In the genomic region with DNA sequence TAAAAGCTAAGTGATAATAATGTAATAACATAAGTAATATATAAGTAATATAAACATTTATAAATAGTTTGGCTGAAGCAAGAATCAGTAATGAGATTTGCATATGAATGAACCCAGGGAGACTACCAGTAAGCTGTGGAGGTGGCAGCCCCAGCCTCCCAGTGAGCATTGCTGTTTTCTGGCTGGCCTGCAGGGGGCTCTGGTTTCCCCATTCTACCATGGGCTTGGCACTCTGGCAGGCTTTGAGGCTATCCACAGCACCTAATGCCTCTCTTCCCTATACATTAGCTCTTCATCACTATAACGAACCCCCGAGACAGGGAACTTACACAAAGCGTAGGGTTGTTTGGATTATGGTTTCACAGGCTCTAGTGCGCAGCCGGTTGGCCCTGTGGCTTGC, we compare ENCODE assay signal across 8 mouse cellular contexts. TPM values are rescaled to one million over a fixed set of nuclear protein-coding genes. Genes with fewer than 3 reads are reported as not detected.
A peak's percentile ranks its signal among the peaks of the same experiment; 100 is the strongest.
DNase-seq lines count a peak whose midpoint lies in the region; ATAC-seq and TF ChIP-seq lines count a peak whose summit lies in the region.

No protein-coding gene starts in this region.

- no peaks in the 10 kb centered on the region for H3K27me3 ChIP-seq in embryonic facial prominence, embryonic 11.5 days (ENCODE audit: control insufficient read depth, insufficient read depth, low read length)
- peaks cover 21% of the 10 kb centered on the region for H3K27me3 ChIP-seq in embryonic facial prominence, embryonic 10.5 days (replicated peaks; ENCODE audit: low read depth, poor library complexity, severe bottlenecking)
- H3K27me3 ChIP-seq in liver, embryonic 11.5 days (replicated peaks; ENCODE audit: control insufficient read depth, insufficient read depth, low read length) = peaks cover 2% of the 10 kb centered on the region; the same call in 1 of the 2 replicates
- no peaks in the 10 kb centered on the region for H3K27me3 ChIP-seq in lung, postnatal 0 days (replicated peaks; ENCODE audit: insufficient read depth, low read length)

- no peak for ATAC-seq in embryonic facial prominence, embryonic 11.5 days (replicated peaks; ENCODE audit: insufficient number of reproducible peaks, low FRiP score, low TSS enrichment, low read depth)
- no peak for ATAC-seq in liver, embryonic 11.5 days (replicated peaks; ENCODE audit: low FRiP score)
- no peak for ATAC-seq in lung, postnatal 0 days
- ATAC-seq in erythroid progenitor cell, adult 5-6 weeks (replicated peaks; ENCODE audit: low FRiP score, poor library complexity, severe bottlenecking) = no peak

- H3K27ac ChIP-seq in embryonic facial prominence, embryonic 11.5 days (replicated peaks; ENCODE audit: low read depth, low read length) = no peak overlapping the region
- no peak overlapping the region for H3K27ac ChIP-seq in embryonic facial prominence, embryonic 10.5 days (replicated peaks)
- no peak overlapping the region for H3K27ac ChIP-seq in liver, embryonic 11.5 days (ENCODE audit: low read depth, low read length)
- no peak overlapping the region for H3K27ac ChIP-seq in lung, postnatal 0 days (ENCODE audit: low read length)

- H3K9me3 ChIP-seq in embryonic facial prominence, embryonic 11.5 days (replicated peaks; ENCODE audit: control insufficient read depth, low read length) = no peaks in the 10 kb centered on the region
- no peaks in the 10 kb centered on the region for H3K9me3 ChIP-seq in embryonic facial prominence, embryonic 10.5 days
- H3K9me3 ChIP-seq in liver, embryonic 11.5 days (ENCODE audit: control insufficient read depth, low read length) = no peaks in the 10 kb centered on the region
- no peaks in the 10 kb centered on the region for H3K9me3 ChIP-seq in lung, postnatal 0 days (ENCODE audit: low read length)

- DNase-seq in embryonic facial prominence, embryonic 11.5 days (ENCODE audit: low spot score) = peak; percentile 34
- DNase-seq in embryonic facial prominence, embryonic 10.5 days (ENCODE audit: low spot score) = no peak
- peak; percentile 47 for DNase-seq in liver
- no peak for DNase-seq in liver, embryonic 11.5 days (ENCODE audit: low spot score)
- peak; percentile 15 for DNase-seq in adrenal gland, adult 2 months
- no peak for DNase-seq in lung, postnatal 0 days (ENCODE audit: low spot score)
- no peak for DNase-seq in cerebellum, adult 9-11 months

- H3K4me3 ChIP-seq in embryonic facial prominence, embryonic 11.5 days (ENCODE audit: low read depth, low read length) = no peak overlapping the region
- H3K4me3 ChIP-seq in embryonic facial prominence, embryonic 10.5 days = no peak overlapping the region
- no peak overlapping the region for H3K4me3 ChIP-seq in liver, embryonic 11.5 days (ENCODE audit: low read depth, low read length)
- H3K4me3 ChIP-seq in lung, postnatal 0 days (ENCODE audit: low read depth, low read length) = no peak overlapping the region

- TF ChIP-seq EP300 in lung, postnatal 0 days (IDR thresholded peaks at IDR 0.05) = no peak

- peak; percentile 55 for TF ChIP-seq CTCF in lung, postnatal 0 days (IDR thresholded peaks at IDR 0.05)

- no peak overlapping the region for H3K4me2 ChIP-seq in embryonic facial prominence, embryonic 11.5 days (ENCODE audit: low read depth, low read length)
- H3K4me2 ChIP-seq in liver, embryonic 11.5 days = no peak overlapping the region
- no peak overlapping the region for H3K4me2 ChIP-seq in lung, postnatal 0 days (replicated peaks; ENCODE audit: low read depth, low read length)

- 72% methylated on average over 5 of the region's 5 CpGs for WGBS in embryonic facial prominence, embryonic 11.5 days
- 62% methylated on average over 5 of the region's 5 CpGs for WGBS in embryonic facial prominence, embryonic 10.5 days
- 50% methylated on average over 5 of the region's 5 CpGs for WGBS in liver, embryonic 11.5 days
- WGBS in lung, postnatal 0 days = 61% methylated on average over 5 of the region's 5 CpGs

- no peaks in the 10 kb centered on the region for H3K36me3 ChIP-seq in embryonic facial prominence, embryonic 11.5 days (replicated peaks; ENCODE audit: control insufficient read depth, insufficient read depth, low read depth, low read length)
- no peaks in the 10 kb centered on the region for H3K36me3 ChIP-seq in embryonic facial prominence, embryonic 10.5 days (replicated peaks)
- no peaks in the 10 kb centered on the region for H3K36me3 ChIP-seq in liver, embryonic 11.5 days (ENCODE audit: control insufficient read depth, insufficient read depth, low read length)
- no peaks in the 10 kb centered on the region for H3K36me3 ChIP-seq in lung, postnatal 0 days (ENCODE audit: insufficient read depth, low read length)

- H3K9ac ChIP-seq in embryonic facial prominence, embryonic 11.5 days (replicated peaks; ENCODE audit: low read length) = no peak overlapping the region
- no peak overlapping the region for H3K9ac ChIP-seq in liver, embryonic 11.5 days (ENCODE audit: low read depth, low read length)
- no peak overlapping the region for H3K9ac ChIP-seq in lung, postnatal 0 days (replicated peaks; ENCODE audit: low read depth)

- no peaks in the 10 kb centered on the region for H3K4me1 ChIP-seq in embryonic facial prominence, embryonic 11.5 days (ENCODE audit: control insufficient read depth, insufficient read depth, low read length)
- peaks cover 18% of the 10 kb centered on the region for H3K4me1 ChIP-seq in embryonic facial prominence, embryonic 10.5 days
- H3K4me1 ChIP-seq in liver, embryonic 11.5 days (replicated peaks; ENCODE audit: control insufficient read depth, insufficient read depth, low read length) = no peaks in the 10 kb centered on the region
- H3K4me1 ChIP-seq in lung, postnatal 0 days (ENCODE audit: insufficient read depth, low read depth, low read length) = no peaks in the 10 kb centered on the region; the same call in 1 of the 2 replicates

RNA-seq across cellular contexts. Expression of gene Gpatch2l, which starts 53.5 kb away (rescaled TPM):
- 15.5 and 16.2 TPM in 2 replicates for polyA plus RNA-seq in embryonic facial prominence, embryonic 11.5 days (2014; fragmentation: Nextera tagmentation; extraction: Ambion mirVana)
- 16.5 and 16.8 TPM in 2 replicates for polyA plus RNA-seq in embryonic facial prominence, embryonic 10.5 days (2016; fragmentation: Nextera tagmentation; extraction: Ambion mirVana)
- 12.7 and 14.5 TPM in 2 replicates for polyA plus RNA-seq in liver, embryonic 11.5 days (2014; fragmentation: Nextera tagmentation; extraction: Ambion mirVana)
- total RNA-seq in adrenal gland, adult 2 months (2021) = 10 to 100 TPM; 17.6 to 18.6 TPM
- polyA plus RNA-seq in adrenal gland, adult 2 months (2012; rRNA removed) = 5.7 and 7.0 TPM in 2 replicates
- 10.0 and 11.6 TPM in 2 replicates for polyA plus RNA-seq in lung, postnatal 0 days (2015; fragmentation: Nextera tagmentation; extraction: Ambion mirVana)
- total RNA-seq in erythroid progenitor cell, adult 5-6 weeks (2015; ENCODE audit: low replicate concordance) = 23.1 and 23.5 TPM in 2 replicates
- total RNA-seq in erythroid progenitor cell, adult 5-6 weeks (2017; ENCODE audit: low replicate concordance) = 19.3 and 23.1 TPM in 2 replicates

Comparison
In these comparisons a context has a peak if more than half of its experiments do, and no peak if none do; other contexts are left out.
1. DNase-seq: peak in embryonic facial prominence, embryonic 11.5 days (single experiment), liver (single experiment) and adrenal gland, adult 2 months (single experiment); none in embryonic facial prominence, embryonic 10.5 days (single experiment), liver, embryonic 11.5 days (single experiment), lung, postnatal 0 days (single experiment) and cerebellum, adult 9-11 months (single experiment).